Mouse (Mus musculus) c-Kit-negative CD71-positive TER-119-positive erythroid progenitor cells, embryonic 14.5 days (primary cell): Measurements from ENCODE around the gene Eif2ak4.
A peak's percentile ranks its signal among the peaks of the same experiment; 100 is the strongest.

Experiments used
- DNase-seq: peaks from one replicate; pipeline ENCODE4 v3.0.0-alpha.2; 2013; ENCODE audit warnings: low read depth, low spot score

The Eif2ak4 gene

DNA sequence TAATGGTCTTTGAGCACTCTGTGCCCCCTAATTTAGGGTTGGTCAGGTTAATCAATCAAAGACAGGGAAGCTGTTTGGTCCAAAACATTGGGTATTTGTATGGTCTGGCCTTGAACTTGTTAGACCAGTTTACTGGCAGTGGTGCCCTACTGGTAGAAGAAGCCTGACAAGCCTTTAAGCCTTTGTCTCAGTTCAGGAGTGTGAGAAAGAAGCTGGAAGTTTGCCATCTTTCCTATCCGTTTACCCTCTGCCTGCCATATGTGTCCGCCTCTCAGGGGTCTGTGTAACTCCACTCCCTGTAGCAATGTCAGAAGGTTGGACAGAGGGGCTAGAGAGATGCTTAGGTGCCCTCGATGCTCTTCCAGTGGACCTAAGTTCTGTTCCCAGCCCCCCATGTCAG lies 76.0 kb downstream of the Eif2ak4 start:
- DNase-seq: no peak

GRCm38 (mm10) chr2:118465894-118466293 lies 77.5 kb downstream of the Eif2ak4 start:
- no peak for DNase-seq

DNA sequence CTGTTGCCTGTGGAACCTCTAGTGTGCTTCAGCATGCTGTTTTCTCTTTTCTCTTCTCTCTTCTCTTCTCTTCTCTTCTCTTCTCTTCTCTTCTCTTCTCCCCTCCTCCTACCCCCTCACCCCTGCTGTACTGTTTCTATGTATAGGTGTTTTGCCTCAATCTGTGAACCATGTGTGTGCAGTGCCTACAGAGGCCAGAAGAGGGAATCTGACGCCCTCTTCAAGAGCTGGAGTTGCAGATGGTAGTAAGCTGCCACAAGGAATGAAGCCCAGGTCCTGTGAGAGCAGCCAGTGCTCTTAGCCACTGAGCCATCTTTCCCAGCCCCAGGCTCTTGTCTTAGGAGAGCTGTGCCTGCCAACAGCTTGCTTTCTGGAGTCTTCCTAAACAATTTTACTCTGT lies 78.2 kb downstream of the Eif2ak4 start:
- no peak for DNase-seq

- no peak for DNase-seq
Observed at GRCm38 (mm10) chr2:118468354-118468753, 79.9 kb downstream of the Eif2ak4 start.

DNA sequence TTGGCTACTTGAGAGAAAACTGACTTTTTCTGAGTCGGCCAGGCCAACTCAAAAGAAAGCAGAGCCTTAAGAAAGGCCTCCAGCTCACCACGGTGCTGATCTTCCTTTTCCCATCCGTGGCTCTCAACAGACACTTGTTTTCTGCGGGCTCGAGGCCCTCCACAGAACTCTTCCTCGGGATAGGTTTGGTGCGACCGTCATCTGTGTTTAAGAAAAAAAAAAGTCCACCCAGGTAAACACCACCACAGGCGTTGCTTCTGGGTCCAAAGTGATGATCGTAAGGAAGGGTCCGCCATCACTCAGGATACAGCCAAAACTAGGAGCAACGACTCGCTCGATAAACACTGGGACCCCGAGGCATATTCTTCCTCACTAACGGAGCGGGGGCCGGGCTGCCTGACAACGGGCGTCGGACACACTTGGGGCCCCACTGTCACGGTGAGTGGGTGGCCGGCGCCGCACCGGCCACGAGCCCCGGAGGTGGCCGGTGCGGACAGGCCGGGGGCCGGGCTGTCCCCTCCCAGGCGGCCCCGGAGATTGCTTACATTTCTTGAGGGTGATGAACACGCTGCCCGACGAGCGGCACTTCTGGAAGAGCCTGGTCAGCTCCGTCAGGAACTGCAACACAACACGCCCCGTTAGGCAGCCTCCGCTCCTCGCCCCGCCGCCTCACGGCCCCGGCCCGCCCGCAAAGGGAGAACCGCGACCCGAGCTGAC lies 90.6 kb downstream of the Eif2ak4 start:
- DNase-seq: no peak

- peak; percentile 90 for DNase-seq
Observed at GRCm38 (mm10) chr2:118479550-118479909, 91.1 kb downstream of the Eif2ak4 start, which contains the start of gene Srp14. Gene Srp14, minus strand, starts transcription at chr2:118479711.

GRCm38 (mm10) chr2:118480886-118481285 lies 92.5 kb downstream of the Eif2ak4 start:
- DNase-seq: peak; percentile 48

DNA sequence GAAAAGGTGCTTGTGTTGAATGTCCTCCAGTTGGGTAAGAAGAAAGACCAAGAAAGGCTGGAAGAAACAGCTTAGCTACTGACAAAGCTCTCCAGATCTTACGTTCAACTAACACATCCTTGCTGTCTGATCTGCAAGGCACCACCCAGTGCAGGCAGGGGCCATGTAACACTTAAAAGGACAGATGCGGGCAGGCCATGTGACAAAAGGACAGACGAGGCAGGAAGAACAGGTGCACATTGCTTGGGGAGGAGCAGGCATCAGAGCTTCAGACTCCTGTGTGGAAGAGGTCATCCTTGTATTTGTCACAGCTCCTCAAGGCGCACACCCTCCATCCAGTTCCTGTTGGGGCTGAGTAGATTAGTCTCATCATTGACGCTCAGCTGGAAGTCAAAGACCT lies 94.6 kb downstream of the Eif2ak4 start:
- DNase-seq: no peak

- no peak for DNase-seq
Observed at GRCm38 (mm10) chr2:118484386-118484898, 96.0 kb downstream of the Eif2ak4 start.

DNA sequence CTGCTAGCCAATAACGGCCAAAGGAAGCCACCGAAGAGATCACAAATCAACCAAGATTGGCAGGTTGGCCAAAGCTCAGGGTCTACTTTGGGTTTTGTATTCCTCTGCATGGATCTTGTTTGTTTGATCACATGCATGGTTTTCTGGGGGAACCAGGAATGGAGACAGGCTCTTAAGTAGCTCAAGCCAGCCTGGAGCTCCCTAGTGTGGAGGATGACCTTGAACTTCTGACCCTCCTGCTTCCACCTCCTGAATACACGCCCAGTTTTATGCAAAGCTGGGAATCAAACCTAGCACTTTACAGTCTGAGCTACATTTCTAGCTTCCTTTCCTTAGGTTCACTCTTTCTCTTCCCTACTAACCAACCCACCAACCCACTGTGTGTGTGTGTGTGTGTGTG lies 97.0 kb downstream of the Eif2ak4 start:
- no peak for DNase-seq

DNA sequence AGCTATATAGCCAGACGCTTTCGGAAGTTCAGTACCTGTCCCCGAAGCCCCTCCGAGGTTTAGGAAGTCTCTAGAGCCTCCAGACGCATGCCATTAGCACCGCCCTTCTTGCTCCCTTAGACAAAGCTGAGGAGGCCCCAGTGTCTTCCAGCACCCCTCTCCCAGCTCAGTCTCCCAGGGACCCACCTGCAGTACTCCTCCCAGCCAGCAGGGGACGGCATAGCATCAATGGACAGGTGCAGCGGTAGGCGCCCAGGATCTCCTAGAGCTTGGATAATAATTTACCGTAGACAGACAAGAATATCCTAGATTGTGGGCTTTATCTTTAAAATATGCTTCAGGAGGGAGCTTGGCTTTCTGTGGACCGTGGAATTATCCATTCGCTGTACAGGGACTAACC lies 98.5 kb downstream of the Eif2ak4 start:
- DNase-seq: peak; percentile 40

DNA sequence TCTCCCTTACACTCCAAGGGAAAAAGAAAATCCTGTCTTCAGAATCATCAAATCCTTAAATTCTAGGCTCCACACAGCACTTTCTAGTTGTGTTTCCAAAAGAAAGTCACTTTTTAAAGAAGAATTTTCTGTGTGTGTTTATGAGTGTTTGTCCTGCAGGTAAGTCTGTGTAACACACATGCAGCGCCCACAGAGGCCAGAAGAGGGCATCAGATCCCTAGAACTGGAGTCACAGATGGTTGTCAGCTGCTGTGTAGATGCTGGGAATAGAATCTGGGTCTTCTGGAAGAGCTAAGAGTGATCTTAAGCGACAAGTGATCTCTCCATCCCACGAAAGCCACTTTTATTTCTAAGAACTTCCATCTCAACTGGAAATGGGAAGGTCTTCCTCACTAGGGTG lies 99.4 kb downstream of the Eif2ak4 start:
- no peak for DNase-seq

- no peak for DNase-seq
Observed at GRCm38 (mm10) chr2:118490241-118491091, 102.0 kb downstream of the Eif2ak4 start.

- DNase-seq: no peak
Observed at GRCm38 (mm10) chr2:118491281-118491731, 102.9 kb downstream of the Eif2ak4 start.

DNA sequence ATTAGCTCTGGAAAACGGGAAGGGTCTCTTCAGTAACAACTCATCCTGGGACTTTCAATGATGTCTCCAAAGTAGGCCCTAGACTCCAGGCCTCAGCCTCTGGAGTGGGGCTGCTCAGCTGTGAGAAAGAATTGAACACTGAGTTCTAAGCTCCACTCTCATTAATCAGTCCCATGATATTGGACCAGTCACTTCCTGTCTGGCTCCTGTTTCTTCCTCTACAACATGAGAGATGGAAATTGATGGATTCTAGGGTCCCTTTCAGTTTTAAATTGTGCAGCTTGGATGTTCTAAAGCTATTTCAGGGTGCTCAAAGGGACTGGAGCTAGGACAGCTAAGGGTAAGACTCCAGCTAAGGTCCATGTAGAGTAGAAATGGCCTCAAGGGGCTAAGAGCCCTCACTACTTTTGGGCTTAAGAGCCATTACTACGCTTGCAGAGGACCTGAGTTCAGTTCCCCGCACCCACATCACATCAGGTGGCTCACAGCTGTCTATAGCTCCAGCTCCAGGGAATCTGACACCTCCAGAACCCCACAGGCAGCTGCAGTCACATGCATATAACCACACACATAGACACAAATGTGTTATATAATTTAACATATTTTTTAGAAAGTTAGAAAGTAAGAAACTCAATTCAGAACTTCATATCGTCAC lies 103.5 kb downstream of the Eif2ak4 start:
- no peak for DNase-seq

DNA sequence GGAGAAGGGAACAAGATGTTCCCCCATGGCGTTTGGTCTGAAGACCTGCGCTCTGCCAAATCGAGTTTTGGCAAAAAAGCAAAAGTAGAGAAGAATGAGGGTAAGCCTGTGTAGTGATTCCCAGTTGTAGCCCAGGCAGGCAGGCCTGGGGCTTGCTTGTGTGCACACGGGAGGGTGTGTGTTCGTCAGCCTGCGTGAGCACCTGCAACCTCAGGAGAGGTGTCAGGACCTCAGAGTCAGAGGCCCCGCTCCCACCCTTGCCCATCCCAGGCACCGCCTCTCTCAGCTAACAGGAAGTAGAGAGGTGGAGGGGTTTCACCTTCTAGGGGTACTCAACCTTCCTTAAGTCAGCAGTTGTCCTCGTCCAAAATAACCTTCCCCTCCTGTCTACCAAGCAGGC lies 106.6 kb downstream of the Eif2ak4 start:
- DNase-seq: no peak

GRCm38 (mm10) chr2:118497890-118498289 lies 109.5 kb downstream of the Eif2ak4 start:
- DNase-seq: no peak

DNA sequence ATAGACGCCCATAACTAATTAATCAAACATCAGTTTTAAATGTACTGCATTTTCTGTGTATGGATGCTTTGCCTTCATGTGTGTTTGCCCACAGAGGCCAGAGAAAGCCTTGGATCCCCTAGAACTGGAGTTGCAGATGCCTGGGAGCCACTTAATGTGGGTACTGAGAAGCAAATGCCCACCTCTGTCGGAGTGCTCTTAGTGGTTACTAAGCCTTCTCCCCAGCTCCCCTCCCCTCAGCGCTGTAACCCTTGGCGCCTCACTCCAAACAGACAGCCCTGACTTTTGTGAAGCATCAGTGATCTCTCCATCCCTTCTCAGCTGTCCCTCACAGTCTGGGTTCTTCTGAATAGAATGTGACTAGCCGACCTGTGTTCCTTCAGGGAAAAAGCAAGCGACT lies 110.1 kb downstream of the Eif2ak4 start:
- DNase-seq: no peak

GRCm38 (mm10) chr2:118499135-118499961 lies 110.9 kb downstream of the Eif2ak4 start:
- no peak for DNase-seq

- no peak for DNase-seq
Observed at GRCm38 (mm10) chr2:118500191-118500590, 111.8 kb downstream of the Eif2ak4 start.

- DNase-seq: no peak
Observed at GRCm38 (mm10) chr2:118507126-118507525, 118.7 kb downstream of the Eif2ak4 start.
